Mouse (Mus musculus) liver, adult 2 months (tissue): ENCODE data around the gene Dnajc3. TPM values are rescaled to one million over a fixed set of nuclear protein-coding genes. Genes with fewer than 3 reads are reported as not detected.
A peak's percentile ranks its signal among the peaks of the same experiment; 100 is the strongest.

Source experiments
- DNase-seq: peaks from one replicate; pipeline ENCODE4 v3.0.0-alpha.2; 2011; ENCODE audit warnings: low read depth, low spot score; ENCODE audit errors: extremely low read depth
- H3K27ac ChIP-seq: fragments of 200-500 bp; replicated peaks from 2 replicates; pipeline ENCODE4 v1.5.1; 2012; ENCODE audit warnings: low read depth, mild to moderate bottlenecking, control low read depth, inconsistent platforms, low read length; ENCODE audit not compliant: insufficient read depth
- H3K27me3 ChIP-seq: fragments of 200-500 bp; 2 replicates; pipeline ENCODE4 v1.6.1; 2012; ENCODE audit warnings: mild to moderate bottlenecking, moderate library complexity, low read length, inconsistent platforms; ENCODE audit not compliant: control insufficient read depth, insufficient read depth
- H3K36me3 ChIP-seq: fragments of 200-500 bp; 2 replicates; pipeline ENCODE4 v1.6.1; 2012; ENCODE audit warnings: low read length, inconsistent platforms; ENCODE audit not compliant: control insufficient read depth, insufficient read depth
- H3K4me1 ChIP-seq: fragments of 200-500 bp; 2 replicates; pipeline ENCODE4 v1.6.1; 2011; ENCODE audit warnings: low read length; ENCODE audit not compliant: control insufficient read depth, insufficient read depth
- H3K4me3 ChIP-seq: fragments of 200-500 bp; 2 replicates; pipeline ENCODE4 v1.5.1; 2011; ENCODE audit warnings: low read depth, mild to moderate bottlenecking, control low read depth, low read length, moderate library complexity; ENCODE audit not compliant: insufficient read depth
- H3K79me2 ChIP-seq: fragments of 200-500 bp; 2 replicates; pipeline ENCODE4 v1.6.1; 2012; ENCODE audit warnings: inconsistent platforms, mild to moderate bottlenecking, low read length, moderate library complexity; ENCODE audit not compliant: control insufficient read depth, insufficient read depth
- H3K9ac ChIP-seq: fragments of 200-500 bp; 2 replicates; pipeline ENCODE4 v1.6.1; 2012; ENCODE audit warnings: low read depth, mild to moderate bottlenecking, control low read depth, inconsistent platforms, low read length
- CTCF ChIP-seq: fragments of 200-500 bp; IDR thresholded peaks from 2 replicates; pipeline ENCODE4 v1.5.1; 2011; ENCODE audit warnings: low read depth, low read length, control low read depth
- POLR2A ChIP-seq: fragments of 200-500 bp; IDR thresholded peaks from 2 replicates; pipeline ENCODE4 v1.6.1; 2011; ENCODE audit warnings: low read length, control low read depth; ENCODE audit not compliant: insufficient read depth; ENCODE audit errors: extremely low read depth
- WGBS: fragments of 180-500 bp; shearing (Covaris S2); methylation state at CpG from one replicate; pipeline ENCODE4 v1.1.7; 2018; 5-methylcytosine and 5-hydroxymethylcytosine counted together
- polyA plus RNA-seq: library from polyadenylated mRNA; depleted of rRNA; stranded (reverse); fragments of >200 nt; gene quantifications from 2 replicates; pipeline ENCODE4 v1.2.3, GENCODE M21; 2012; rRNA removed
- total RNA-seq: library from RNA; depleted of rRNA; stranded (reverse); fragments of >200 nt; gene quantifications from 2 replicates; pipeline ENCODE4 v1.2.3, GENCODE M21; 2014; rRNA removed

The Dnajc3 gene
- total RNA-seq (155 and 159 TPM in 2 replicates), polyA plus RNA-seq (32.4 and 40.2 TPM in 2 replicates)

- peaks cover 26% of the 10 kb centered on the region for H3K4me1 ChIP-seq
- peak within 1 kb of the TSS; percentile 100 for H3K9ac ChIP-seq
- no peaks in the 10 kb centered on the region for H3K36me3 ChIP-seq
- H3K79me2 ChIP-seq, result peaks cover 22% of the 10 kb centered on the region; the same call in 1 of the 2 replicates
- peak within 1 kb of the TSS; percentile 100 for H3K27ac ChIP-seq
- peak within 1 kb of the TSS; percentile 99 for H3K4me3 ChIP-seq
- no peaks in the 10 kb centered on the region for H3K27me3 ChIP-seq
- peak; percentile 95 for TF ChIP-seq POLR2A
- TF ChIP-seq CTCF, result no peak
- WGBS, result under 1% methylated on average over 113 of the region's 124 CpGs
- DNase-seq, result peak; percentile 89
Measured at GRCm38 (mm10) chr14:118937533-118938492, at the start of gene Dnajc3. Dnajc3 (plus strand) TSS chr14:118937976.

- WGBS, result 89% methylated on average over 4 of the region's 4 CpGs
- no peak for TF ChIP-seq CTCF
- no peak for TF ChIP-seq POLR2A
- Histone ChIP-seq H3K4me1 (no peaks in the 10 kb centered on the region), H3K79me2 (no peaks in the 10 kb centered on the region), H3K9ac (no peak overlapping the region), H3K27ac (no peak overlapping the region), H3K36me3 (no peaks in the 10 kb centered on the region), H3K4me3 (no peak overlapping the region), H3K27me3 (no peaks in the 10 kb centered on the region)
- DNase-seq, result no peak
Measured at GRCm38 (mm10) chr14:118890101-118890500, 47.7 kb upstream of the Dnajc3 start.

- no peaks in the 10 kb centered on the region for H3K36me3 ChIP-seq
- no peak overlapping the region for H3K9ac ChIP-seq
- no peak for DNase-seq
- no peaks in the 10 kb centered on the region for H3K4me1 ChIP-seq
- H3K27me3 ChIP-seq, result no peaks in the 10 kb centered on the region
- H3K79me2 ChIP-seq, result no peaks in the 10 kb centered on the region
- H3K27ac ChIP-seq, result no peak overlapping the region
- 88% methylated on average over 7 of the region's 7 CpGs for WGBS
- no peak overlapping the region for H3K4me3 ChIP-seq
- TF ChIP-seq POLR2A (no peak), CTCF (no peak)
Measured at GRCm38 (mm10) chr14:118895228-118895627, 42.5 kb upstream of the Dnajc3 start.

GRCm38 (mm10) chr14:118895655-118896054 lies 42.1 kb upstream of the Dnajc3 start:
- no peak overlapping the region for H3K27ac ChIP-seq
- no peaks in the 10 kb centered on the region for H3K79me2 ChIP-seq
- 89% methylated on average over 10 of the region's 10 CpGs for WGBS
- no peak overlapping the region for H3K9ac ChIP-seq
- TF ChIP-seq CTCF, result no peak
- TF ChIP-seq POLR2A, result no peak
- DNase-seq, result no peak
- no peaks in the 10 kb centered on the region for H3K27me3 ChIP-seq
- H3K36me3 ChIP-seq, result no peaks in the 10 kb centered on the region
- H3K4me1 ChIP-seq, result no peaks in the 10 kb centered on the region
- no peak overlapping the region for H3K4me3 ChIP-seq

- H3K4me1 ChIP-seq, result no peaks in the 10 kb centered on the region
- no peak overlapping the region for H3K27ac ChIP-seq
- TF ChIP-seq POLR2A, result no peak
- TF ChIP-seq CTCF, result no peak
- no peaks in the 10 kb centered on the region for H3K79me2 ChIP-seq
- no peak overlapping the region for H3K4me3 ChIP-seq
- DNase-seq, result no peak
- no peaks in the 10 kb centered on the region for H3K36me3 ChIP-seq
- no peaks in the 10 kb centered on the region for H3K27me3 ChIP-seq
- 84% methylated on average over 11 of the region's 11 CpGs for WGBS
- H3K9ac ChIP-seq, result no peak overlapping the region
Measured at GRCm38 (mm10) chr14:118899940-118900339, 37.8 kb upstream of the Dnajc3 start.

- TF ChIP-seq CTCF, result no peak
- TF ChIP-seq POLR2A, result no peak
- Histone ChIP-seq H3K79me2 (no peaks in the 10 kb centered on the region), H3K27me3 (no peaks in the 10 kb centered on the region), H3K9ac (no peak overlapping the region), H3K36me3 (no peaks in the 10 kb centered on the region), H3K27ac (no peak overlapping the region), H3K4me3 (no peak overlapping the region), H3K4me1 (no peaks in the 10 kb centered on the region)
- 95% methylated on average over 1 of the region's 1 CpGs for WGBS
- DNase-seq, result no peak
Measured at GRCm38 (mm10) chr14:118900911-118901310, 36.9 kb upstream of the Dnajc3 start.
